Mouse (Mus musculus) T-helper 17 cell (primary cell): ENCODE results near the gene Gm28230.

Experiments used
- in situ Hi-C, 2 experiments: fragments of 300-600 bp; cut with MboI, MseI; formaldehyde crosslinking; loops; 1 replicate in 1 of 2; 2 replicates in 1 of 2; pipeline ENCODE4 v1.15.1; 2025; ENCODE audit warnings: high pct_unique_total_duplicates in 2 of 2

Gene Gm28230

DNA sequence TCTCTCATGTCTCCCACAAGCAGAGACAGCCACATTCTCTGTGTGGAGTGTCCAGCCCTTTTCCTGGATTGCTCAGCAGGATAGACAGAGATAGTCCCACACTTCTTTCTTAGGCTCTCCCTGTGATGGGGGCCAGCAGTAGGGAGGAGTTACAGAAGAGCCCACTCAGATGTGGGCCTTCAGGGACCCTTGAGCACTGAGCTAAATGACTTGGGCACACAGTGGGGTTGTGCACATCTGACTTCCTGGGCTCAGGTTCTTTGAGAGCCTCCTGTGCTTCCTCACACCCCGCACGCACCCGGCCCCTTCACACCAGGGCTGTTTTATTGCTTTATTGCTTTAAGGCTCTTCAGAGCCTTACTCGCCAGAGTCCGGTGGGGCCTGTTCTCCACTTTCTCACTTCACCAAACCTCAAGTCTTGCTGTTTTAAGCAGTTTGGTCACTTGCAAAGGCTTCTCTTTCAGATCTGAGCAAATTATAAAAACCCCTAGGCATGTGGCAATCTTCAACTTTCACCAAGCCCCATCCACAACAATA, 5.5 kb upstream of the Gm28230 start:
- in situ Hi-C loops, result no loop called here

DNA sequence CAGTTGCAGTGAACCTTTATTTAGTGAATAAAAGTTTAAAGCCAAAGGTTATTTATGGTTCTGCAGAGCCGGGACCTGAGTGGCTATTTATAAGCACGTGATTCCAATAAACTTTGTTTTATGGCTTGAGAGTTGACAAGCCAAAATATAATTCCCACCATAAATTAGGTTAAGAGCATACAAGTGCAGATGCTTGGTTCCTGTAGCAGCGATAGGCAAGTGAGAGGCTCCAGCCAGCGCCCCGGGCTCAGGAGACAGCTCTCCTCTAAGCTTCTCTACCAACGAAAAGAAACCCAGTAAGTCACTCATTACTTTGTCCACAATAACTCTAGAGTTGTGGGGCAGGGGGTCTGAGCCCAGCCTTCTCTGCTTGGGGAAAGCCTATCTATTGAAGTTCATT, 4.6 kb upstream of the Gm28230 start:
- in situ Hi-C loops, result no loop called here

DNA sequence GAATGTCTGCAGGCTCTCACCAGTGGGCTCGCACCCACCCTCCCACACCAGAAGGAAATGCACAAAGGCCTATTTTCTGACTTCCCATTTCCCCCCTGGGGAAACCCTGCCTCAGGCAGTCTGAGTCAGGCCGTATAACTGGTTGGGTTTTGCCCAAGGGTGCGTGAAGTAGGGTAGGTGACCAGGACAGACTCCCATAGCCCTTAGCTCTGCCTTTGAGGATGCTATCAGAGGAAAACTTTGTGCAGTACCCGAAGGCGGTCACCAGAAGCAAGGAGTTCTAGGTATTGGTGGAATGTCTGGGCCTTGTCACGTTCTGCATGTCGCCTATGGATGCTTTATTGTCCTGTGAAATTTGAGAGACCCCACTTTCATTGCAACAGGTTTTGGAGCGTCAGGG, 3.6 kb upstream of the Gm28230 start:
- in situ Hi-C loops, result no loop called here

DNA sequence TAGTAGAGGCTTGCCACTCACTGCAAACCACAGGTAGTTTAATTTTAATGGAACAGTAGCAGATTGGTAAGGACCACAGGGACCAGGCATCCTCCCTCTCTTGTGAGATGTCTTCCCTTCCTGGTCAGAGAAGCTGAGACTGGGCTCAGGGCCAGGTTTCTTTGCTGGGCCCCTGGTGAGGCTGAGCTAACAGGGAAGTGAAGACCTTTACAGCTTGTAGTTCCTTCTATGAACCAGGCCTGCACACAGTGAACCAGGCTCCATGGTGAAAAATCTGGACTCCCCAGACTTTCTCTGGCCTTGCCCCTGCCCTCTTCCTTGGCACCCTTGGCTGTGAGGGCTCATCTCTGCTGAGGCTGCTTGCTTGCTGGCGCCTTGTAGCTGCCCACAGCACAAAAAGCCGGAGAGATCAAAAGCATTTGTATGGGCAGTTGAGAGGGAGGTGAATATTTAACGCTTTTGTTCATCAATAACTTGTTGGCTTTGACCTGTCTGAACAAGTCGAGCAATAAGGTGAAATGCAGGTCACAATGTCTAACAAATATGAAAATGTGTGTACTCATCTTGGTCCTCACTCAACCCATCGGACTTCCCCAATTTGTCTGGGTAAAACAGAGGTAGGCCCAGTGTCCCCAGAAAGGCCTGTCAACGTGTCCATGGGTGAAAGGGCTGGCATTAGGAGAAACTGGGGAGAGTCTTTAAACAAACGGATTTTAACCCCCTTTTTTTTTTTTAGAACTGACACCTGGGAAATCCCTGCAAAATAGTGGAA, 2.1 kb upstream of the Gm28230 start:
- in situ Hi-C loops, result loop anchor here in 1 of 2 experiments (25.0 kb wide), 2 partner anchors 863 to 1862 kb away; no protein-coding TSS in a partner anchor

DNA sequence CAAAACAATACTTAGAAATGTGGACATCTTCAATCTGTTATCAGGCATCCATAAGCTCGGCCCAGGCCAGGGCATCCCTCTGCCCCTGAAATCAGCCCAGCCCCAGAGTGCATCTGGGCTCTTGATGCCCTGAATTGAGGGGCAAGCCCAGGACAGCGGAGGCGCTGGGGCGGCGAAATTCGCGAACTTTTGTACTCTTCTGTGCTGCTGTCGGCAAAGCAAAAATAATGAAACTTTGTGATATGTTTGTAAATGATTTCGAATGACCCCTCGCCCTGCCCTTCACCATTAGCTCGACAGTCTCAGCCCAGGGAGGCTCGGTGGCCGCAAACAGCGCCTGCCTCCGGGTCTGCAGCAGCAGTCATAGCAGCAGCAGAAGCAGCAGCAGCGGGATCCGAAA, 1.4 kb upstream of the Gm28230 start:
- in situ Hi-C loops, result loop anchor here in 1 of 2 experiments (25.0 kb wide), 2 partner anchors 862 to 1863 kb away; no protein-coding TSS in a partner anchor

DNA sequence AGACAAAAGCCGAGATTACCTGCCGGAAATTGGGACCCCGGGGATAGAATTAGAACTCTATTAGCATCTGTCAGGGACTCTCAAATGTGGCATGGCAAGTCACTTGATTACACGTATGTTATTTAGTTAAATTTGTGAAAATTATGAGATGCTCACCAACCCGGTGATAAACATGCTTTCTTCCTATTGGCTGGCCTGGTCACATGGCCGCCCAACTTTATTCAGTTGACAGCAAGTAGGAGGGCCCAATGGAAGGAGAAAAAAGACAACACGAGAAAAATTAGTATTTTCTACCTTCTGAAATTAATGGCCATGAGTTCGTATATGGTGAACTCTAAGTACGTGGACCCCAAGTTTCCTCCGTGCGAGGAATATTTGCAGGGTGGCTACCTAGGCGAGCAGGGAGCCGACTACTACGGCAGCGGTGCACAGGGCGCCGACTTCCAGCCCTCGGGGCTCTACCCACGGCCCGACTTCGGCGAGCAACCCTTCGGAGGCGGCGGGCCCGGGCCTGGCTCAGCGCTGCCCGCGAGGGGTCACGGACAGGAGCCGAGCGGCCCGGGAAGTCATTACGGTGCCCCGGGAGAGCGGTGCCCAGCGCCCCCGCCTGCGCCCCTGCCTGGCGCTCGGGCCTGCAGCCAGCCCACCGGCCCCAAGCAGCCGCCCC, 578 bp downstream of the Gm28230 start:
- in situ Hi-C loops, result loop anchor here in 1 of 2 experiments (25.0 kb wide), 2 partner anchors 860 to 1865 kb away; no protein-coding TSS in a partner anchor

DNA sequence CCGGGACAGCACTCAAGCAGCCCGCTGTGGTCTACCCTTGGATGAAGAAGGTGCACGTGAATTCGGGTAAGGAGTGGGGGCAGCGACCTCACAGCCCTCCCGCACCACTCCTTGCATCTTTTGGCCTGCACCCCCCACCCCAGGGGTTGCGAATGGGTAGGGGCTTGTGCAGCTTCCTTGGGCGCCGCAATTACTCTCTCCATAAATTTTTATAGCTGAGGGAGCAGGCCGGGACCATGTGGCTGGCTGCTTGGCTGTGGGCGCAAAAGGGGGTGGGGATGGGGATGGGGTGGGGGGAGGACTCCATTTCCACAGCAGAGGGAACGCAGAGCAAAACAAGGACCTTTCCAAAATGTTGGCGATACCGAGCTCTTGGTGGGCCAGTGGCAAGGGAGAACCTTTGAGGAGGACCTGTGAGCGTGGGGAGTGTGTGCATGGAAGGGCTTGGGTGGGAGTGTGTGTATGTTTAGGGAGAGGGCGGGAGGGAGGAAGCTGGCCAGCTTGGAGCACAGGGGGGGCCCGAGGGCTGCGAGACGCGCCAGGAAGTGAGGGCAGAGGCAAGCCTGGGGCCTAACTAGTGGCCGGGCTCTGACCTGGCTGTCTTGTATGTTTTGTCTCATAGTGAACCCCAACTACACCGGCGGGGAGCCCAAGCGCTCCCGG, 1.2 kb downstream of the Gm28230 start:
- in situ Hi-C loops, result loop anchor here in 1 of 2 experiments (25.0 kb wide), 2 partner anchors 860 to 1865 kb away; no protein-coding TSS in a partner anchor

DNA sequence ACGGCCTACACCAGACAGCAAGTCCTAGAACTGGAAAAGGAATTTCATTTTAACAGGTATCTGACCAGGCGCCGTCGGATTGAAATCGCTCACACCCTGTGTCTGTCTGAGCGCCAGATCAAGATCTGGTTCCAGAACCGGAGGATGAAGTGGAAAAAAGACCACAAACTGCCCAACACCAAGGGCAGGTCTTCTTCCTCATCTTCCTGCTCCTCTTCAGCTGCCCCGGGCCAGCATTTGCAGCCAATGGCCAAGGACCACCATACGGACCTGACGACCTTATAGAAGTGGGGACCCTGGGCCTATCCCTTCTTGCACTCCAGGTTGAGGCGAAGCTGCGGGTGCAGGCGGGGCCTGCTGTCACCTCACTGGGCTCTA, 1.8 kb downstream of the Gm28230 start:
- in situ Hi-C loops, result loop anchor here in 1 of 2 experiments (25.0 kb wide), 2 partner anchors 859 to 1866 kb away; no protein-coding TSS in a partner anchor

DNA sequence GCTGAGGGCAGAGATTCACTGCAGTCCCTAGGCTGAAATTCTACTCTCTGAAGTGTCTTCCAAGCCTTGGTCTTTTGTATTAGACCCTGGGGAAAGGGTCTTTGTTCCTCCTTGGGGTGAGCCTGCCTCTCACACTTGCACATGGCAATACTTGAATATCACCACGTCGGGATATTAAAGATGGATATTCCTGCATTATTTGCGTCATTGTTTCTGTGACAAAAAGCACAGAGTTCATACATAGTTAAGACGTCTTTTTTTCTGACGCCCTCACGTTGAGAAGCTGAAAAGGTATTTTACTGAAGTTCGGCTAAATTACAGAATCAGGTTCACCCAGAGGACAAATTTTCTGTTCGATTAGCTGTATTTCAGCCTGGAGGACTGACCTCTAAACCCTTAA, 3.8 kb downstream of the Gm28230 start:
- in situ Hi-C loops, result loop anchor here in 1 of 2 experiments (25.0 kb wide), 2 partner anchors 857 to 1868 kb away; no protein-coding TSS in a partner anchor

DNA sequence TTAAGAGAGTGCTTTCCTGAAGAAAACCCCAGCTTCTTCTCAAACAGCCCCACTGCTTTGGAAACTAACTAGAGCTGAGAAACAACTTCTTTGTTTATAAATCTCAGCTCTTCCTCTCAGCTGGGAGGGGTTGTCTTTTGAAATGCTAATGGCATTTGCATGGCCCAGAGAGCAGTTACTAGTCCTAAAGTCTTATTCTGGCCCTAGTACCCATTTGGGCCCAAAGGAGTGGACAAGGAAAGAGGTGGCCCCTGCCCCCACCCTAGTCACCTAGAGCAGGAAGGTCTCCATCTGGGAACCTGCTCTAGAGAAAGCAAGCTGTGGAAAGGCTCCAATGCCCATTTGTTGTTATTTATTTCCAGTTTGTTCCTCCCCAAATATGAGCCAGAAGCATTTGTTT, 4.5 kb downstream of the Gm28230 start:
- in situ Hi-C loops, result loop anchor here in 1 of 2 experiments (25.0 kb wide), 2 partner anchors 856 to 1869 kb away; no protein-coding TSS in a partner anchor

DNA sequence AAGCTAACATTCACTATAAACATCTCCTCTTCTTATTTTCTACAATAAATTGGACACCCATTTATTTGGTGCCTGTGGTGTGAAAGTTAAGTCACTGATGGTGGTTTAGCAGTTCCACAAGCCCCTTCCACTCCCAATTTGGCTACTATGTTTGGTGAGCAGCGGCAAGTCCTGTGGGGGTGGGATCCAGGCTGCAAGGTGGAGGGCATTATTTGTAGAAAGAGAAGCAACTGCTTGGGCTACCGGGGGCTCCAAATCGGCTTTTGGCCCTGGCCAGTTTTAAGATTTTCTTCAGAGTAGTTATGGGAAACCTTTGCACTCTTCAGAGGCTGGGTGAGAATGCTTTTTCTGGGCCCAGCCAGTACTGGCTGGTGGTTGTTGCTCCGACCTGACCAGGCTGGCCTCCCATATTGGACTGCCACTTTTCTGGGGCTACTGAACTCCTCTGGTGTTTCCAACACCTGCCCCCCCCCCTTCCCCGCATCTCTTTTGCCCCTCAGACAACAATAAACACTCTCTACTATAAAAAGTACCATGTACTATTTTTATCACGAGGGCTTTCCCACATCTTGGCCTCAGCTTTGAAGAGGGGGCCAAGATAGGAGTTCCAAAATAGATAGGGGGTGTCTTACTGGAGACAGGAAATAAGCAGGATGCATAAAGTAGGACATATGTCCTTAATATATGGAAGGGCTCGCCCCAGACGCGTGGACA, 5.4 kb downstream of the Gm28230 start:
- in situ Hi-C loops, result loop anchor here in 1 of 2 experiments (25.0 kb wide), 2 partner anchors 855 to 1870 kb away; no protein-coding TSS in a partner anchor

DNA sequence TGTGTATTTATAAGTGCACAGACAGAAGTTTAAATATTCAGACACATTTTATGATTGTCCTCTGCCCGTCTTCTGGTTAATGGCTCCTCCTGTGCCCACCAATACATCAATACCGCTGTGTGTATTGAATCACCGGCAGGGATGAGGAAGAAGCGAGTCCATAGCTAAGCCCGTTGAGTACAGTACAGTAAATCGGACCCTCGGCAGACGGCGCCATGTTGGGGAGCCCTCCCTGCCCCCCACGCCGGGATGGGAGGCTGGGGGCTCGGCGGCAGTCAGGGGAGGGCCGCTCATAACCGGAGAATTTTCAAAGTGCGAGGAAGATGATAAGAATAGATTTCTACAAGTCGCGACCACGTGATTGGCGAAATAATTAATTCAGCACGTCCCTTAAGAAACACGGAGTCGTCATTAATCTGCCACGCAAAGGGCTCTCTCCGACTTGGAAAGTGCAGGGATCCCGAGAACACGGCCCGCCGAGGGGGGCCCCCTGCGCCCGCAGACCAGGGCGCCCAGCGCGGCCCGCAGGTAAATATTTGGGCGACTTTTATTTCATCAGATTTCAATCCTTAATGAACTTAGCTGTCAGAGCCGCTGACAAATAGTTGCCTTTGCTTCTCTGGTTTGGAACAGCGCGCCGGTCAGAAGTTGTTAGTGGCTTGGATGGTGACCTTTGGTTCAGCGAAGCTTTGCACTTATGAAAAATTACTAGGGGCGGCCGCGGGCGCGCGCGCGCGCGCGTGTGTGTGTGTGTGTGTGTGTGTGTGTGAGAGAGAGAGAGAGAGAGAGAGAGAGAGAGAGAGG, 6.2 kb downstream of the Gm28230 start:
- in situ Hi-C loops, result loop anchor here in 1 of 2 experiments (25.0 kb wide), 2 partner anchors 855 to 1870 kb away; no protein-coding TSS in a partner anchor

DNA sequence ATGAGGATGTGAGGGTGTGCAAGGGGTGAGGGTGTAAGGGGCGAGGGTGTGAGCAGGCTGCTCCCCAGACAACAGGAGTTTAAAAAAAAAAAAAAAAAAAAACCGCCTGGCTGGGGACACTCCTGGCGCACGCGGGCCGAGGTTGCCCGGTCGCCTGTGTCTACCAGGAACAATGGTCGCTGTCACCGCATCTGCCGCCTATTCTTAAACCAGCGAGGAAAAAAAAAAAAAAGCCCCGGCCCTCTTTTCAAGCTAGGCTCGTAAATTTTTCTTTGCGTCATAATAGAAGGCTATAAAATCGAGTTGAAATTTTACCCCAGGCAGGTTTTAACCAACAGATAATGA, 6.8 kb downstream of the Gm28230 start:
- in situ Hi-C loops, result loop anchor here in 1 of 2 experiments (25.0 kb wide), 2 partner anchors 854 to 1871 kb away; no protein-coding TSS in a partner anchor

DNA sequence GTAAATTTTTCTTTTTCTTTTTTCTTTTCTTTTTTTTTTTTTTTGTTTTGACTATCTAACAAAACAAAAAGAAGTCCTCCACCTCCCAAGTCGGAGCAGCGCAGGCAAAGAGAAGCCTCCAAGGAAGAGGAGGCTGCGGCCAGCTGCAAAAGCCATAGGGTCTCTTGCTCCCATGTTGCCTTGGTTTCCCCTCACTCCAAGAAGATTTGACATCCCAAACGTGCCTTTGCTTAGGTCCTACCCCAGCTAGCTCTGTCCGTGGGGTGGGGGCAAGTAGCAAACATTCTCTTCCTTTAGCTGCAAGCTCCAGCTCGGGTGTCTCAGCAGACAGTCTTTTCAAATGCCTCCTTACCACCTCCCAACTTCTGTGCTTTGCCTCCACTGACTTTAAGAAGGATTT, 7.2 kb downstream of the Gm28230 start:
- in situ Hi-C loops, result loop anchor here in 1 of 2 experiments (25.0 kb wide), 2 partner anchors 854 to 1871 kb away; no protein-coding TSS in a partner anchor

DNA sequence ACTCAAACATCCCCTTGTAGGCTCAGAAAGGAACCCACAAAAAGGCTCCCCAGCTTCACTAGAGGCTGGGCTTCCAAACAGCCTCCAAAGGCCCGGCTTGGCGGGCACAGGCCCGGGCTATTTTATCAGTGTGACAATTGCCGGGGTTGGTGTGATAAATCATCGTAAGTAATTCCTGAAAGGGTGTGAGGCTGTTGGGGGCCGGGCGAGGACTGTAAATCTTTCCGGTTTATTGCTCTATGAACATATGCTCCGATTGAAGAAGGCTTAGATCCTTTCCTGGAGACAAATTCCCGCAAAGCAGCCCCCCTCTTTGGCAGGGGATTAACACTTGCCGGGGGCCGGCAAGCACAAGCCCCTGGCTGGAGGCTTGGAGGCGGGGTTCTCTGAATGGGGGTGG, 7.9 kb downstream of the Gm28230 start:
- in situ Hi-C loops, result loop anchor here in 1 of 2 experiments (25.0 kb wide), 2 partner anchors 853 to 1872 kb away; no protein-coding TSS in a partner anchor

DNA sequence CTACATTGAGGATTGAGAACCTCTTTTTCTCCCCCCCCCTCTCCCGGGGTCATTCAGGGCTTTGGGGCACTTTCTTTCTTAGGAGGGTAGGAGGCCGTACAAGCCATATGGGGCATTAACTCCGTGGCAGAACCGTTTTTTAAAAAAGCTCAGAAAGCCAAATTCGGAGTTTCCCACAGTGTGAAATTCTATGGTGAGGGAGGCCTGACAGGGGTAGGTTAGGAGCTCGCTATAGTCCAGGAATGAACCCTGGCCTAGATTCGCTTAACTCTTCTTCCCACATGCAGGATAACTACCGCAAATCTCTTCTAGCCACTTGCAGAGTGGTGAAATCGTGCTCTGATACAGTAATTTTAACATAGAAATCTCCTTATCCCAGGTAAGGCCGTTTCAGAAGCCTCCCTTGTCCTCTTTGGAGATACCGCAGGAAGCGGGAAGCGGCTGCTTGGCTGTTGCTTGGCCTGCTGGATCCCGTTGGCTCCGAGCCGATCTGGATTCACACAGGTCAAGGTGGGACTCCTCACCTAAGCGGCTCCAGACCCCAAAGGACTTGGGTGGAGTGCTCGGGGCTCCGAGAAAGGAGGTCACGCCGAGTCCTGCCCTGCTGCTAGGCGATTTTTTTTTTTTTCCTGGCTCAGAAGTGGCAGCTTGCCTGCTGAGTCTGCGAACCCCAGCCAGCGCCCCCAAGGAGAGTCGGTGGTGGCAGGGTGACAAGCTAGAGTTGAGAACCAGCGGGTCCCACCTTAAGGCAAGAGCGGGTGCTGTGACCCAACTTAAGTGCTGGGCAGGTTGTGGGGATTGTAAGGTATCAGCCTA, 8.7 kb downstream of the Gm28230 start:
- in situ Hi-C loops, result loop anchor here in 1 of 2 experiments (25.0 kb wide), 2 partner anchors 852 to 1873 kb away; no protein-coding TSS in a partner anchor

DNA sequence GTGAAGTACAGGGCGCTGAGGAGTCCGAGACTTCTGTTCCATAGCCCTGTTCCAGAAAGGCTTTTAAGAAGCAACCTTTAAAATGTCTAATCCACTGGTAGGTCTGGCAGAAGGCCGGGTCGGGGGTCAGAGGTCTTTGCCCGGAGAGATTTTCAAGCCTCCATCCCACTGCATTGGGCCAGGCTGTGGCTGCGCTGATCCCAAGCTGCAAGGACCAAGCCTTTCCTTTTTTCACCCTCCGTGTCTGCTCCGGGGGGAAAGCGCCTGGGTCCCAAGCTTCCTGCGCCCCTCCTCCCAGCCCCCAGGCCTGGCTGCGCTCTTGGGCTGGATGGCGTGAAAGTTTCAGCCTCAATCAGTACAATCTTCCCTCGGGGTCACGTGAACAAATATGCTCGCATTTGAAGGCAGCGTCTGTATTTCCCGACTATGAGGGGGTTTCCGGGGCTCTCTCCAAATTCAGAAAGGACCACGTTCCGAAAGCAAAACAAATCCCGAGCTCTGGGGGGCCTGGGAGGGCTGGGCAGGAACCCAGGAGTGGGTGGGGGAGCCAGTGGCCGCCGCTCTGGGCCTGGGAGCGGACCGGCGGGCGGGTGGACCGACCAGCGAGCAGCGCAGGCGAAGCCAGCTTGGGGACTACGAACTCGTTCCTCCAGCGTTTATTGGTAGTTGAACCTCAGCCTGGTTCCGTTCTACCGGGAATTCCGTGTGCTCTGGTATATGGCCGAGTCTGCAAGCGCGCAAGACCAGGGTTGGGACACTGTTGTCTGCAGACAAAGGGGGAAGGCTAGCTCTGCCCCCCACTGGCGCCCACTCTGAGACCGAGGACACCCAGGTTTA, 9.5 kb downstream of the Gm28230 start:
- in situ Hi-C loops, result loop anchor here in 1 of 2 experiments (25.0 kb wide), 2 partner anchors 851 to 1874 kb away; no protein-coding TSS in a partner anchor
